Mouse (Mus musculus) C2C12 (cell line): ENCODE data around the gene Irs3. TPM values are rescaled to one million over a fixed set of nuclear protein-coding genes. Genes with fewer than 3 reads are reported as not detected.

ENCODE experiments used
- H3K27me3 ChIP-seq: one replicate; pipeline ENCODE4 v1.6.1; 2011; ENCODE audit not compliant: control insufficient read depth, insufficient read depth, insufficient read length
- H3K36me3 ChIP-seq: one replicate; pipeline ENCODE4 v1.6.1; 2011; ENCODE audit not compliant: control insufficient read depth, insufficient read depth
- H3K4me3 ChIP-seq: one replicate; pipeline ENCODE4 v1.5.1; 2011; ENCODE audit warnings: mild to moderate bottlenecking, control low read depth; ENCODE audit not compliant: poor library complexity, insufficient read depth, severe bottlenecking
- H3K79me2 ChIP-seq: one replicate; pipeline ENCODE4 v1.6.1; 2011; ENCODE audit not compliant: control insufficient read depth, insufficient read depth
- H3K79me3 ChIP-seq: one replicate; pipeline ENCODE4 v1.6.1; 2011; ENCODE audit warnings: low read depth, control low read depth
- H3ac ChIP-seq: one replicate; pipeline ENCODE3; 2011; ENCODE audit warnings: low read depth; ENCODE audit not compliant: control insufficient read depth, insufficient read length
- CEBPB ChIP-seq: IDR thresholded peaks from one replicate; pipeline ENCODE4 v1.6.1; 2011; ENCODE audit warnings: low read depth, mild to moderate bottlenecking, control low read depth, moderate library complexity
- CTCF ChIP-seq: IDR thresholded peaks from one replicate; pipeline ENCODE4 v1.5.1; 2011; ENCODE audit not compliant: control insufficient read depth, insufficient read depth, insufficient read length
- FOSL1 ChIP-seq: IDR thresholded peaks from one replicate; pipeline ENCODE4 v1.8.0; 2011; ENCODE audit warnings: mild to moderate bottlenecking, low read length; ENCODE audit not compliant: poor library complexity, insufficient read depth, severe bottlenecking
- MAX ChIP-seq: IDR thresholded peaks from one replicate; pipeline ENCODE4 v1.6.1; 2011; ENCODE audit warnings: mild to moderate bottlenecking, control low read depth
- MYOD1 ChIP-seq: IDR thresholded peaks from one replicate; pipeline ENCODE4 v1.6.1; 2011; ENCODE audit warnings: low read depth; ENCODE audit not compliant: control insufficient read depth, insufficient read length
- MYOG ChIP-seq: IDR thresholded peaks from one replicate; pipeline ENCODE4 v1.6.1; 2011; ENCODE audit not compliant: control insufficient read depth, insufficient read length; ENCODE audit errors: extremely low read depth
- USF1 ChIP-seq: IDR thresholded peaks from one replicate; pipeline ENCODE4 v1.6.1; 2011; ENCODE audit warnings: low read depth, mild to moderate bottlenecking, control low read depth, moderate library complexity
- polyA plus RNA-seq: library from polyadenylated mRNA; unstranded; fragments of >200 nt; fragmentation: generic; extraction: Trizol; gene quantifications from one replicate; pipeline ENCODE4 v1.2.1, GENCODE M21; 2012; ENCODE audit warnings: missing spikeins

The Irs3 gene
- polyA plus RNA-seq, 1 experiment, result 0.05 TPM

DNA sequence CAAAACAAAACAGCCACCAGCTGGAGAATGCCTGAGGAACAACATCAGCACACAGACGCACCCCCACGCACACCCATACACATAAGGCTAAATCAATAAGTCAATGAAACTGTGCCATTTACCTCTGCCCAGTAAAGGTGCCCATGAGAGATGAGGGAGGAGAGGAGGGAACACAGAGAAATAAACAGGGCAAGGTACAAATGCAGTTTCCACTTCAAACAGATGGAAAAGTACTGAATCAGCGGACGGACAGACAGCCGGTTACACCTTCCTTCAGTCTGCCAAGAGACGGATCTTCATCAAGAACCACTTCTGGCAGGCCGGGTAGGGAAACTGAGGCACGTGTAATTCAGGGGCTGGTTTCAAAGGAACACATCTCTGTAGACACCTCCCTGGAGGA is 29.3 kb upstream of the Irs3 start:
- Histone ChIP-seq H3ac (no peak overlapping the region), H3K27me3 (no peaks in the 10 kb centered on the region), H3K4me3 (no peak overlapping the region), H3K36me3 (no peaks in the 10 kb centered on the region), H3K79me3 (peaks cover 4% of the 10 kb centered on the region), H3K79me2 (peaks cover 19% of the 10 kb centered on the region)
- no peak for TF ChIP-seq MYOG
- TF ChIP-seq MAX, result no peak
- no peak for TF ChIP-seq USF1
- TF ChIP-seq CEBPB, result no peak
- TF ChIP-seq MYOD1, result no peak
- TF ChIP-seq CTCF, result no peak
- TF ChIP-seq FOSL1, result no peak

- TF ChIP-seq CEBPB (no peak), USF1 (no peak)
- H3K79me2 ChIP-seq, result peaks cover 23% of the 10 kb centered on the region
- H3K79me3 ChIP-seq, result peaks cover 8% of the 10 kb centered on the region
- H3ac ChIP-seq, result no peak overlapping the region
- H3K4me3 ChIP-seq, result no peak overlapping the region
- H3K27me3 ChIP-seq, result no peaks in the 10 kb centered on the region
- no peaks in the 10 kb centered on the region for H3K36me3 ChIP-seq
These were observed 27.5 kb upstream of the Irs3 start for GRCm38 (mm10) chr5:137673015-137673414.

- TF ChIP-seq CEBPB, result no peak
- TF ChIP-seq FOSL1, result no peak
- TF ChIP-seq CTCF, result no peak
- no peak for TF ChIP-seq MYOG
- no peak for TF ChIP-seq MYOD1
- no peak for TF ChIP-seq USF1
- no peak for TF ChIP-seq MAX
- H3K79me2 ChIP-seq, result peaks cover 23% of the 10 kb centered on the region
- H3K27me3 ChIP-seq, result no peaks in the 10 kb centered on the region
- H3K36me3 ChIP-seq, result no peaks in the 10 kb centered on the region
- peaks cover 8% of the 10 kb centered on the region for H3K79me3 ChIP-seq
- H3ac ChIP-seq, result no peak overlapping the region
- H3K4me3 ChIP-seq, result no peak overlapping the region
These were observed 26.8 kb upstream of the Irs3 start for GRCm38 (mm10) chr5:137672361-137672760.

- Histone ChIP-seq H3K27me3 (no peaks in the 10 kb centered on the region), H3ac (peak overlapping the region; percentile 36), H3K4me3 (no peak overlapping the region), H3K79me3 (peaks cover 8% of the 10 kb centered on the region), H3K36me3 (peaks cover 3% of the 10 kb centered on the region), H3K79me2 (peaks cover 23% of the 10 kb centered on the region)
- TF ChIP-seq MAX, result peak; percentile 50
- TF ChIP-seq CEBPB, result peak; percentile 16
- peak; percentile 99 for TF ChIP-seq USF1
- no peak for TF ChIP-seq CTCF
- no peak for TF ChIP-seq MYOG
- peak; percentile 39 for TF ChIP-seq MYOD1
- peak; percentile 87 for TF ChIP-seq FOSL1
These were observed 26.1 kb upstream of the Irs3 start for GRCm38 (mm10) chr5:137671443-137672240.

DNA sequence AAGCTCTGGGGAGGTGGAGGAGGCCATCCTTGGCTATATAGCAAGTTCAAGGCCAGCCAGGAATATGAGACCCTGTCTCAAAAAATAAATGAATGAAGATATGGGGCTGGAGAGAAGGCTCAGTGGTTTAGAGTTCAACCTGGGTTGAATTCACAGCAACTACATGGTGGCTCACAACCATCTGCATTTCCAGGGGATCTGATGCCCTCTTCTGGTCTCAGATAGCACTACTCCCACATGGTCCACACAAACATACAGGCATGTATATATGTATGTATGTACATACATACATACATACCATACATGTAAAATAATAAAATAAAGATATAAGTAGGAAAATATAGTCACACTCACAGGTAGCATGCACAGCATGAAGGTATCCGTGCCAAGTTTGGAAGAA is 24.7 kb upstream of the Irs3 start:
- H3ac ChIP-seq, result no peak overlapping the region
- H3K27me3 ChIP-seq, result no peaks in the 10 kb centered on the region
- H3K79me2 ChIP-seq, result peaks cover 23% of the 10 kb centered on the region
- TF ChIP-seq CTCF, result no peak
- no peak for TF ChIP-seq MYOD1
- TF ChIP-seq MAX, result no peak
- no peak for TF ChIP-seq CEBPB
- peaks cover 9% of the 10 kb centered on the region for H3K36me3 ChIP-seq
- no peak overlapping the region for H3K4me3 ChIP-seq
- H3K79me3 ChIP-seq, result peaks cover 8% of the 10 kb centered on the region

DNA sequence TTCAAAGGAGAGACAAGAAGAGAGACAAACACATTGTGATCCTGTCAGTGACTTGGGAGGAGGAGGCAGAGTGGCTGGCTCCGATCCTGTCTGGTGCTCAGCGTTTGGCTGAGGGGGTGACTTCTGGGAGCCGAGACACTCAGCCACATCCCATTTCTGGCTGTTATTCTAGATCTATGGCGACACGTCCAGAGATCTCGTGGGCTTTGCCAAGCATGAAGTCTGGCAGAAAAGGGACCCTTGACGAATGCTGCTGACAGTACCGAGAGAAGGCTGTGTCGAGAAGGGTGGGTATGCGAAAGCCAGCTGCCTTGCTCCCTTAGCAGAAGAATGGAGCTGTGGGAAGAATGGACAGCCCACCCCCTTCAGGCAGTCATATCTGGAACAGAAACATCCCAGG is 23.5 kb upstream of the Irs3 start:
- H3K36me3 ChIP-seq, result peaks cover 13% of the 10 kb centered on the region
- TF ChIP-seq CTCF, result no peak
- no peak for TF ChIP-seq USF1
- peaks cover 23% of the 10 kb centered on the region for H3K79me2 ChIP-seq
- no peaks in the 10 kb centered on the region for H3K27me3 ChIP-seq
- no peak overlapping the region for H3K4me3 ChIP-seq
- H3K79me3 ChIP-seq, result peaks cover 8% of the 10 kb centered on the region
- no peak overlapping the region for H3ac ChIP-seq
